Mouse (Mus musculus) CH12.LX (cell line): Measurements from ENCODE around the gene Plek2.

Experiments
- BHLHE40 ChIP-seq: IDR thresholded peaks from 2 replicates; pipeline ENCODE4 v1.6.1; 2011; ENCODE audit warnings: mild to moderate bottlenecking, low read depth, low read length, improper control_type of control experiment
- CHD2 ChIP-seq: IDR thresholded peaks from 2 replicates; pipeline ENCODE4 v1.6.1; 2011; ENCODE audit warnings: low read length, improper control_type of control experiment
- CTCF ChIP-seq, 2 experiments: IDR thresholded peaks in 1 of 2; conservative IDR thresholded peaks in 1 of 2; 2 replicates each; pipeline ENCODE4 v1.5.1; 2011 to 2012; ENCODE audit warnings: low read depth in 2 of 2, low read length in 2 of 2, improper control_type of control experiment in 1 of 2, inconsistent platforms in 1 of 2, mild to moderate bottlenecking in 1 of 2, moderate library complexity in 1 of 2
- GABPA ChIP-seq: IDR thresholded peaks from 2 replicates; pipeline ENCODE4 v1.6.1; 2012; ENCODE audit warnings: low read depth, low read length, improper control_type of control experiment, inconsistent platforms; ENCODE audit not compliant: insufficient replicate concordance
- MAX ChIP-seq: IDR thresholded peaks from 2 replicates; pipeline ENCODE4 v1.6.1; 2011; ENCODE audit warnings: low read length, improper control_type of control experiment
- POLR2A ChIP-seq: IDR thresholded peaks from 2 replicates; pipeline ENCODE4 v1.6.1; 2011; ENCODE audit warnings: low read depth, mild to moderate bottlenecking, improper control_type of control experiment, low read length
- USF1 ChIP-seq: IDR thresholded peaks from 2 replicates; pipeline ENCODE4 v1.6.1; 2014; ENCODE audit warnings: low read depth, mild to moderate bottlenecking, inconsistent platforms, low read length, improper control_type of control experiment

DNA sequence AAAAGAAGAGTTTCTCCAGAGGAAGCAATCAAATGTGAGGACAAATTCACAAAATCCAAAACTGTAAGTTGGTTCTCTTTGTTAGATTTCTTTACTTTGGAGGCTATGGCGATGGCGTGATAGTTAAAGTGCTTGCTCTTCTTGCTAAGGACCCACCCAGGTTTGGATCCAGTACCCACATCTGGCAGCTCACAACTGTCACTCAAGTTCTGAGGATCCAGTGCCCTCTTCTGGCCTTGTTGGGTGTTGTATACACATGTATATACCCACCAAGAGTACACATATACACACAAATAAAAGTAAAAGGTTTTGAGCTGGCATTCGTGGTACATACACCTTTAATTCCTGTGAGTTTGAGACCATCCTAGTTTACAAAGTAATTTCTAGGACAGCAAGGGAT is 32.2 kb downstream of the Plek2 start:
- no peak for TF ChIP-seq USF1
- no peak for TF ChIP-seq BHLHE40
- no peak for TF ChIP-seq MAX
- TF ChIP-seq GABPA = no peak
- TF ChIP-seq CHD2 = no peak
- no peak; a peak in 1 of 4 replicates for TF ChIP-seq CTCF (conservative IDR thresholded peaks at IDR 0.05 in 1 of 2, IDR thresholded peaks at IDR 0.05 in 1 of 2; ENCODE audit: low read depth in 2 of 2, low read length in 2 of 2)
- TF ChIP-seq POLR2A = no peak
